Mouse (Mus musculus) right cerebral cortex, postnatal 25 days (tissue): ENCODE results near the gene Thap4.
"Not testable (repeated sequence)": the region's sequence is repeated elsewhere in the genome, so short reads cannot be mapped to it uniquely, and the experiment has no call there.

Experiments
- DNase-seq: peaks from one replicate; pipeline ENCODE4 v3.0.0; 2022

The Thap4 gene

GRCm38 (mm10) chr1:93688154-93688553 lies 66.5 kb downstream of the Thap4 start:
- no peak for DNase-seq

- no peak for DNase-seq
Measured at GRCm38 (mm10) chr1:93686961-93687320, 67.7 kb downstream of the Thap4 start.

- DNase-seq = peak; percentile 62
Measured at GRCm38 (mm10) chr1:93686245-93686960, 68.3 kb downstream of the Thap4 start.

- peak; percentile 28 for DNase-seq
Measured at GRCm38 (mm10) chr1:93685401-93686244, 69.0 kb downstream of the Thap4 start, which contains the start of gene Bok. Bok (plus strand) TSS chr1:93685660.

- DNase-seq = no peak
Measured at GRCm38 (mm10) chr1:93679889-93680568, 74.6 kb downstream of the Thap4 start.

GRCm38 (mm10) chr1:93678386-93678785 lies 76.3 kb downstream of the Thap4 start:
- DNase-seq = no peak

- no peak for DNase-seq
Measured at GRCm38 (mm10) chr1:93672682-93673081, 82.0 kb downstream of the Thap4 start.

GRCm38 (mm10) chr1:93669941-93670340 lies 84.7 kb downstream of the Thap4 start:
- no peak for DNase-seq

- DNase-seq = peak; percentile 43
Measured at GRCm38 (mm10) chr1:93668791-93669548, 85.7 kb downstream of the Thap4 start.

GRCm38 (mm10) chr1:93667760-93668400 lies 86.8 kb downstream of the Thap4 start:
- DNase-seq = no peak

- DNase-seq = not testable (repeated sequence)
Measured at GRCm38 (mm10) chr1:93658559-93658958, 96.1 kb downstream of the Thap4 start, which contains the start of gene Stk25. Stk25 (minus strand) TSS chr1:93658659.

GRCm38 (mm10) chr1:93657025-93657360 lies 97.7 kb downstream of the Thap4 start:
- no peak for DNase-seq

- DNase-seq = no peak
Measured at GRCm38 (mm10) chr1:93656325-93657024, 98.2 kb downstream of the Thap4 start.

GRCm38 (mm10) chr1:93654798-93655197 lies 99.9 kb downstream of the Thap4 start:
- no peak for DNase-seq

- DNase-seq = no peak
Measured at GRCm38 (mm10) chr1:93654275-93654674, 100.4 kb downstream of the Thap4 start.
